Mouse (Mus musculus): ENCODE results near the gene Ap1s1.
A peak's percentile ranks its signal among the peaks of the same experiment; 100 is the strongest.

The Ap1s1 gene

DNA sequence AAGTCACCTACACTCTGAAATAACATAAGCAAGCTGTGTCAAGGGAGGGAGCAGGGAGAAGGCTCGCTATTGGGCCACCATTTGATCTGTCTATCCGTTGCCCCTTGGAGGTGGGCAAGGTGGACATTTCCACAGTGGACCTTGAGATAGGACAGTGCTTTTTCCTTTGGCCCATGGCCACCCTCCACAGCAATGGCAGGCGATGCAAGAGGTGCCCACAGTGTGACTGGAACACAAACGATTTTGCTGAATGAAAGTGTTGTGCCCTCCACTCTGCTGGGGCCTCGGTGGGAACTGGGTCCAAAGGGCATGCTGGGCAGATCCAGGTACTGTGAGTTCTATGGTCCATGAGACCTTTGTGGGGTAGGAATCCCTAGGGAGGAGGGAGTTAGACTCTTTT, 16.7 kb upstream of the Ap1s1 start:
- DNase-seq = no peak

DNA sequence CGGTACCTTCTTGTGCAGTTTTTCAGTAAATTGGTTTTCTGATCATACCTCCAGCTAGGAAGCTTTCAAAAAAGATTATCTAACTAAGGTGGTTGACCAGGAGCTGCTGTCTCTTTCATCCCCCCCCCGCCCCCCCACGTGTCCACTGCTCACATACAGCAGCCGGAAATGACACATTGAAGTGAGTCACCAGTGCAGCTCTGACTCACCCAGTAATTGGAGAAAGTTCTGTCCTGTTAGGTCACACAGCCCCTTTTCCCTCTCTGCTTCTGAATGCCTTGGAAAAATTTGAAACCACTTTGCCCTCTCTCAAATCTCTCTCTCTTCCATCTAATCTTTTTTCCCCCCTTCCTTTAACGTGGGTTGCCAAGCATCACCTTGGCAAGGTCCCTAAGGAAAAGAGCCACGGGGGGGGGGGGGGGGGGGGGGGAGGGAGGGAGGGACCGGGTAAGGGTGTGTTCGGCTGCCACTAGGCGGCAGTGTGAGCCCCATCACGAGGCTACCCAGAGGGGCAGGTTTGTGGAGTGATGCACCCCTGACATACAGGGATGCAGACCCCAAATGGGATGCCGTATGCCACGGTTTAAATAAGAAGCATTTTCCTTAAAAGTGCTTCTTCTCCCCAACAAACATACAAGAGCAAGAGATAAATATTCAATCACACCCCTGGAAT, 16.0 kb upstream of the Ap1s1 start:
- DNase-seq = peak; percentile 52

DNA sequence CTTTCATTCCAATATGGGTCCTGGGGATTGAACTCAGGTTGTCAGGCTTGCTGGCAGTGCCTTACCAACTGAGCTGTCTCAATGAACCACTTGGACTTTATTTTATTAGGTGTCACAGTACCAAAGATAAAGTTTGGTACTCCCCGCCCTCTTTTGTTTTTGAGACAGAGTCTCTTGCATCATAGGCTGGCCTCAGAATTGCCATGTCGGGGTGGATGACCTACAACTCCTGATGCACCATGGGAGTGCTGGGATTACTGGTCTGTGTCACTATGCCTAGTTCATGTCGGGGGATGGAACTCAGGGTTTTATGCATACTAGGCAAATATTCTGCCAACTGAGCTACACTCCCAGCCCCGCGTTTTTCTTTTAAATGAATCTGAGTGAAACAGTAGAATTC, 8.9 kb upstream of the Ap1s1 start:
- DNase-seq = no peak

DNA sequence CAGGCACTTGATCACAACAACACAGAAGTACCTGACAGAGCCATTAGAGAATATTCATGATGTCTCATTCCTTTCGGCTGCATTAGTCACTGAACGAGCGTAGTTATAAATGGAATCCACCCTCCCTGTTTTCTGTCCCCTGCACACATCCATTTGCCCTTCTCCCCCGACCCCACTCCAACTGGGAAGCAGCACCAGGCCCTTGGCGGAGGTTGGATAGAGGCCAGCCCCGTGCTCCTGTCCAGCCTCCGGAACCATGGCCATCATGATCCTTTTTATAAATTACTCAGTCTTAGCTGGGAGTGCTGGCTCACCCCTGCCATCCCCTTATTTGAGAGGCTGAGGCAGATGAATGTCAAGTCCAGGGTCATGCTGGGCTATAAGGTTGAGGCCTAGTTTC, 8.4 kb upstream of the Ap1s1 start:
- DNase-seq = no peak

DNA sequence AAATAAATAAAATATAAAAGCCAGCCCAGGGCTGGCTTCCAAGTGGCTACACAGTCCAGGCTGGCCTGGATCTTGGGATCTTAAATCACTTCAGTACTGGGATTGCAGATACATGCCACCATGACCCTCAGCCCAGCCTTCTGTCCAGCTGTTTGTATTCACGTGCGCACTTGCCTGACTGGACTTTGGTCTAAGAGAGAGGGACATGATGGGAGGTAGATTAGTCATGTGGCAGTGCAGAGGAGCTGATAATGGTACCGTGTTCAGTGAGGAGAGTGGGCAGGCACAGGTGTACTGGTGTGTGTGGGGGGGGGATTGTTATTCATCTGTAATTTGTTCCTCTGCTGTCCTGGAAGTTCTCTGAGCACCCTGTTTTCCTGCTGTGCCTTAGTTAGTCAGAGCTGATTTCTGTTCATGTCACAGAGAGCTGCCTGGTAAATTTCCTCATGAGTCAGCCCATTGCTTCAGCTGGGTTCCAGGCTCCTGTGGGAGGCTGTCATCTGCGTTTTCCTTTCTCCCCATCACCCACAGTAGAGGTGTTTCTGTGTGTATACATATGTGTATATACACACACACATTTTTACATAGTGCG, 6.1 kb upstream of the Ap1s1 start:
- peak; percentile 55 for DNase-seq

DNA sequence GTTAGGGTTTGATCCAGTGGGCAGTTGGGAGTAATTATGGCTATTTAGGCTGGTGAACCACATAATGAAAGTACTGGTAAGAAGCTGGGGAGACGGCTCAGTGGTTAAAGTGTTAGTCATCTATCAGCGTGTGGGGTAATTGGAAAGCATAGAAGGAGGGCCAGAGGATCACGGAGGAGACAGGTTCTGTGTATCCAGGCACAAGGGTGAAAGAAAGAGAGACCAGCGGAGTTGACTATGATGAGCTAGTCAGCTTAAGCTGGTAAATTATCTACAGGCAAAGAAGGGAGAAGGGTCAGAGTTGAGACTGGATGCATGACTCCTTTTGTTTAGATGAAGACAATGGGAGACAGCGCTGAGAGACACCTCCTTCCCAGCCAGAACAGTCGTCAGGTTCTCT, 5.2 kb upstream of the Ap1s1 start:
- peak; percentile 74 for DNase-seq

DNA sequence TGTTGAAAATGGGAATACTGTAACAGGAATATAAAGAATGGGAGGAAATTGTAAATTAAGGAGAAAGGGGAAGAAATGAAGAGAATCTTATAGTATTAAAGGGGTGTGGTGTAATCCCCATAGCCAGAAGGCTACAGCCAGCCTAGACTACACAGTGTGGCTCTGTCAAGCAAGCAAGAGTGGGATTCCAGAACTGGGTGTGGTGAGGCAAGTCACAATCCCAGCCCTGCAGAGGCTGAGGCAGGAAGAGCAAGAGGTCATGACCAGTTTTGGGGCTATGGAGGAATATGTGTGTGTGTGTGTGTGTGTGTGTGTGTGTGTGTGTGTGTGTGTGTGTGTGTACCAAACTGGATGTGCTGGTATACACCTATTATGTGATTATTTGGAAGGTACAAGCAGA, 1.1 kb upstream of the Ap1s1 start:
- DNase-seq = no peak

DNA sequence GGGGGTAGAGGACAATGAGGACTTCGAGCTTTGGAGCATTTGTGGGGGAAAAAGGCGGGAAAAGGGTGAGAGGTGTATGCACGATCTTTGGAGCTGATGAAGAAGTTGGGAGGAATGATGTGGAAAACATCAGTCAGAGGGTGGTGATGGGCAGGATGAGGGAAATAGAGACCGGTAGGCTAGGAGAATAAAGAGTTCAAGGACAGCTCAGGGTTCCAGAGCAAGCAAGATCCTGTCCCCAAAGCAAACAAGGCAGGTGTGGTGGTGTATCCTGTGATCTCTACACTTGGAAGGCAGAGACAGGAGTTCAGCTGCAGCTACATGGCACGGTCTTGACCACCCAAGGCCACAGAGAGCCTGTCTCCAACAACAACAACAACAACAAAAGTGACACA, 386 bp upstream of the Ap1s1 start:
- no peak for DNase-seq

DNA sequence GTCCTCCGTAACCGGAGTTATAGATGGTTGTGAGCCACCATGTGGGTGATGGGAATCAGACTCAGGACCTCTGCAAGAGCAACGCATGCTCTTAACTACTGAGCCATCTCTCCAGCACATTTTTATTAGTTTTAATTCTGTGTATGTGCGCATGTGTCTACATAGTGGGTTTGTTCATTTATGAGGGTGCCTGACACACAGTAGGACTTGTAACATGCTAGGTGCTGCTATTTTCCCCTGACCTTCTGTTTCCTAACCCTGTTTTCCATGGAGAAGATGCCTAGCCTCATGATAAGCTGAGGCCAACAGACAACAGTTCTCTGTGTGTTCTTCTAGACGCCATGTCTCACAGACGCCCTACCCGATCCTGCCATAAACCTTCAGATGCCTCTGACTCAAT, 1.9 kb downstream of the Ap1s1 start:
- DNase-seq = no peak

DNA sequence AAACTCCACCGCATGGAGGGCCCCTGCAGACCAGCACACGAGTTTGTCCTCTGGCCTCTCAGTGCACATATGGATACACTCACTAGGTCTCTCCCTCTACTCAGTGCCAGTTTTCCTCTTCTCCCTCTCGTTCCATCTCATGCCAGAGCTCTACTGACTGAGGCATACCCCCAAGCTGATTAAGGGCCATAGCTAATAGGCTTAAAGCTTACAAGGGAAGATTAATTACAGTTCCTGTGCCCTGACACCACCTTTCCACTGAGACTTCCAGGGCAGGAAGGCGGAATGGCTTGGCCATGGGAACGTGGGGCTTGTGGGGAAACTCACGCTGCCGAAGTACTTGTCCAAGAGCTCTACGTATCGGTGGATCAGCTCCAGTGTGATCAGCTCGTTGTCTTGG, 4.5 kb downstream of the Ap1s1 start:
- DNase-seq = no peak

DNA sequence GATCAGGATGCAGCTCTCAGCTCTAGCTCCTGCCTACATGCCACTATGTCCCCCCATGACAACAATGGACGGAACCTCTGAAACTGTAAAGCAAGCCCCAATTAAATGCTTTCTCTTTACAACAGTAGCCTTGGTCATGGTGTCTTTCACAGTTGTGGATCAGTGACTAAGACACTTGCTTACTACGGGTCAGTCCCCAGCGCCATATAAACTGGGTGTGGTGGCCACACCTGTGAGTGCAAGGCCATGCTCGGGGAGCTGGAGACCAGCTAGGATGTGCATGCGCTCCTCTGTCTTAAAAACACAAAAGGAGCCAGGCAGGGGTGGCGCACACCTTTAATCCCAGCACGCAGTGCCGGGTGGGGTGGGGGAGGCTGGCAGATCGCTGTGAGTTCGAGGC, 6.5 kb downstream of the Ap1s1 start:
- no peak for DNase-seq

DNA sequence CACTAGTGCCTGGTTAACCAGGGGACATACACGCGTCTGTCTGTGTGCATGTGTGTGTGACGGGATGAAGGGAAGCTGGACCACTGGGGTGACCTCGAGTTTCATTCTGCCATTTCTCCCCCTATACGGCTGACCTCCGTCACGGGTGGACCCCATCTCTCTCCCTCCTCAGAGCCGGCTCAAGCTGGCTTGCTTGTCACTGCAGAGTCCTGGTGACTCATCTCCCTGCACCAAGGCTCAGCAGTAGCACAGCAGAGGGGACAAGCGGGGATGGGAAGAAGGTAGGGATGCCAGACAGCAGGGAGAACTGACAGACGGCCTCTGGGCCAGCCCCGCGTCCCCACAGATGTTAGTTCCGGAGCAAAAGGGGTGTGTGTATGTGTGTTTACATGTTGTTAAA, 9.7 kb downstream of the Ap1s1 start:
- no peak for DNase-seq

DNA sequence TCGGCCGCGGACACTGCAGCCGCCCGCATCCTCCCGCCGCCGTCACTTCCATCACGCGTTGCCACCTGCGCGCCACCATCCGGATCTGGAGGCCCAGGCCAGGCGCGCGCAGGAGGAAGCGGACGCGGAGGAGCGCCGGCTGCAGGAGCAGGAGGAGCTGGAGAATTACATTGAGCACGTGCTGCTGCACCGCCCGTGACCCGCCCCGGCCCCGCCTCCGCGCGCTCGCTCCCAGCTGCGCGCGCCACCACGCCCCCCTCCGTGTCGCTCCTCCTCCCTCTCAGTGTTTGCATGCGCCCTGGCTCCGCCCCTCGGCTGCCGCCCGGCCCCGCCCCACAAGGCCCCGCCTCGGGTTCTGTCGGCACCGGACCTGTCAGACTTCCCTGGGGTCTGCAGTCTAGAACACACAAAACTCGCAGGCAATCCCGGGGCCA, 13.3 kb downstream of the Ap1s1 start:
- DNase-seq = peak; percentile 87

DNA sequence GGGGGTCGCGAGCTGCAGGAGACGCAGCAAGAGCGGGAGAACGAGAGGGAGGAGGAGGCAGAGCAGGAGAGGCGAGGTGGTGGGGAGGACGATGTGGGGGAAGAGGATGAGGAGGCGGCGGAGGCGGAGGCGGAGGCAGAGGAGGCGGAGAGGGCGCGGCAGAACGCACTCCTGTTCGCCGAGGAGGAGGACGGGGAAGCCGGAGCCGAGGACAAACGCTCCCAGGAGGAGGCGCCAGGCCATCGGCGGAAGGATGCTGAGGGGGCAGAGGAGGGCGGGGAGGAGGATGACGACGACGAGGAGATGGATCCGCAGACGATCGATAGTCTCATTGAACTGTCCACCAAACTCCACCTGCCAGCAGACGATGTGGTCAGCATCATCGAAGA, 13.9 kb downstream of the Ap1s1 start:
- no peak for DNase-seq

DNA sequence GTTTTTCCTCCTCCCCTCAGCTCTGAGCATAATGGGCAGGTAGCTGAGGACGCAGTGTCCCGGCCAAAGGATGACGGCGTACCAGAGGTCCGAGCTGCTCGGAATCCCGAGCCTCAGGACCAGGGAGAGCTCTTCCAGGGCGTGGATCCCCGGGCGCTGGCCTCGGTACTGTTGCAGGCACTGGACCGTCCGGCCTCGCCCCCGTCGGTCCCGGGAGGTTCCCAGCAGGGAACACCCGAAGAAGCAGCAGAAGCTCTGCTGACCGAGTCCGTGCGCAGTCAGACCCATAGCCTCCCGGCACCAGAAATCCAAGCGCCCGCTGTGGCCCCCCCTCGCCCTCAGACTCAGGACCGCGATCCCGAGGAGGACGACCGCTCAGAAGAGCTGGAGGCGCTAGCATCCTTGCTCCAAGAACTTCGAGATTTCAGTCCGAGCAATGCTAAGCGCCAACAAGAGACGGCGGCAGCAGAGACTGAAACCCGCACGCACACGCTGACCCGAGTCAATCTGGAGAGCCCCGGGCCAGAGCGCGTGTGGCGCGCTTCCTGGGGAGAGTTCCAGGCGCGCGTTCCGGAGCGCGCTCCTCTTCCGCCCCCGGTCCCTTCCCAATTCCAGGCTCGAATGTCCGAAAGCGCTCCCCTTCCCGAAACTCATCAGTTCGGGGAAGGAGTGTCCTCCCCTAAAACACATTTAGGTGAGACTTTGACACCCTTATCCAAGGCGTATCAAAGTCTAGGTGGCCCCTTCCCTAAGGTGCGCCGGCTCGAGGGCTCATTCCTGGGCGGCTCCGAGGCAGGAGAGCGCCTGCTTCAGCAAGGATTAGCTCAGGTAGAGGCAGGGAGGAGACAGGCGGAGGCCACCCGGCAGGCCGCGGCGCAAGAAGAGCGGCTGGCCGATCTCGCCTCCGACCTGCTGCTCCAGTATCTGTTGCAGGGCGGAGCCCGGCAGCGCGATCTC, 14.6 kb downstream of the Ap1s1 start:
- no peak for DNase-seq

DNA sequence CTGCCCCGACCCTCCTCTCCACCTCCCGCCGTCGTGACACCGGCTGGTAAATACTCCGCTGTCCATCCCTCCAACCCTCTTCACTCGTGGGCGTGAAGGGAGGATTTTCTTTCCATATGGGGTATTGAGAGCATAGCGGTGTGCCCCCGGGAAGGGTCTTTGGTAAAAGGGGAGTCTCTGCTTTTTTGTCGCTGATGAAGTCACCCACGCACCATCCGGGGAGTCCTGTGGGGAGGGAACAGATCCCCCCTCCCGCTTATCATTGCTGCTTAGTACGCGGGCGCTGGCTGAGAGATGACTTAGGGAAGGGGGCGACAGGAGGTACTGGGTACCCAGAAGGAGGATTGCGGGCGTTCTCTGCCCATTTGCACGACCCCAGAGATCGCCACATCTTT, 15.5 kb downstream of the Ap1s1 start:
- no peak for DNase-seq

DNA sequence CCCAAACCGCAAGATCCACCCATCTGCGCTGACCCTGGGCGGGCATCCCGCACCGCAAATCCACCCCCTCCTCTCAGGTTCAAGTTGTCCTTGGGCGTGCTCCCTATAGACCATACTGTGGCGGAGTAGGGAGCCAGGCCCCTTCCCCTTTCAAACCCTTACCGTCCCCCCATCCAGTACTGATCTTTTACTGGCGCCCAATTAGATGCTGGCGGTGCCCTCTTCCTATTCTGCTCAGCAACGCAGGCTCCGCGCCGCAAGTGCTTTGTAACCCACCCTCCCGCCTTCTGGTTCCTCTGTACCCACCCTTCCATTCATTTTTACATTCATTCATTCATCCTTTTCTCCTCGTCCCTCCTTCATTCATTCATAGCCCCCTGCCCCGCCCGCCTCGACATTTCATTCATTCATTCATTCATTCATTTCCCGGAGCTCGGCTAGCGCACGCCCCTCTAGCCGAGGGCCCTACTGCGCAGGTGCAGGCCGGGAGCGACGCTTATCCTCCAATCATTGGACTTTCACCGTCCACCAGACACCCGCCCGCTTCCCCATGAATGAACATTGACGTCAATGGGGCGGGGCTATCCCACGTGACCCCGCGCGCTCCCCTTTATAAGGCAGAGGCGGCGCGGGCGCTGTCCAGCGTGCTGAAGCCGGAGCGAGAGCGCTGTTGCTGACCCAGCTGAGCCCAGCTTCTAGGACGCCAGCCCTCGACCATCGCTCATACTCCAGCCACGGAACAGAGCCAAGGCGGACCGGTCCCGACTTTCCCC, 16.1 kb downstream of the Ap1s1 start:
- peak; percentile 97 for DNase-seq

DNA sequence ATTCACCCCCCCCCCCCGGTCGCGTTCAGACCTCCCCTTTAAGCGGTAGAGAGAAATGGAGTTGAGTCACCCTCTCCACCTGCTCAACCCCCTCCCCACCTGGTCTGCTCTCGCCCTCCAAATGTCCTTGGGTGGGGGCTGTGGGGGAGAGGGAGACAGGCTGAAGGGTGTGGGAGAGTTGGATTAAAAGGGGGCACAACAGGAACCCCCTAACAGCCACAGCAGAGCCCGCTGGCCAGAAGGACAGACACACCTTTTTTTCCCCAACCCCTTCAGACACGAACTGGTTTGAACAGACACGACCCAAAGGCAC, 16.7 kb downstream of the Ap1s1 start:
- DNase-seq = no peak

DNA sequence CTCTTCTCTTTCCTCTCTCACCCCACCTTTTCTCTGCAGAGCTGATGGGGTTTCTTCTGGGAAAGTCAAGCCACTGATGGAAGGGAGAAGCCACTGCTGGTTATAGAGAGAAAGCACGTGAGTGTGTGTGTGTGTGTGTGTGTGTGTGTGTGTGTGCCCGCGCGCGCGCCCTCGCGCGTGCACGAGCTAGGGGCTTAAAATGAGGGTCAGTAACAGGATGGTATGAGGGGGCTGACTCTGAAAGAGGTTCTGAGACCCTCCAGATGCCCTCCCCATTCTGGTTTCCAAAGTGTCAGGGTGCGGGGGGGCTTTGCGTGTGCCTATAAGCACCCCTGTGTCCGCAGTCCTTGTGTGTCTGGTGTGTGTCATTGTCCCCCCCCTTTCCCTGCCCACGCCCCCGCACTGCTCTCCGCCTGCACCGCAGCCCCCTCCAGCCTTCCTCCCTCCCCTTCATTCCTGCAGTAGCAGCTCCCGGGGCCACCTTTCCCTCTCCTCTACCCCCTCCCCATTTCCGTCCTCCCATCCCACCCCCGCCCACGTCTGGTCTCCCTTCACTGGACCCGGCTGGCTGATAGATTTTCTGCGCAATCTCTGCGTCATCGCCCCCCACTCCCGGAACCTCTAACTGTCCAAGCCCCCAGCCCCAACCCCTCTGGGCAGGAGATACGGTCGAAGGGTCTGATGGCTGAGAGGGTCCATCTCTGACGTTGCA, 17.2 kb downstream of the Ap1s1 start:
- no peak for DNase-seq

DNA sequence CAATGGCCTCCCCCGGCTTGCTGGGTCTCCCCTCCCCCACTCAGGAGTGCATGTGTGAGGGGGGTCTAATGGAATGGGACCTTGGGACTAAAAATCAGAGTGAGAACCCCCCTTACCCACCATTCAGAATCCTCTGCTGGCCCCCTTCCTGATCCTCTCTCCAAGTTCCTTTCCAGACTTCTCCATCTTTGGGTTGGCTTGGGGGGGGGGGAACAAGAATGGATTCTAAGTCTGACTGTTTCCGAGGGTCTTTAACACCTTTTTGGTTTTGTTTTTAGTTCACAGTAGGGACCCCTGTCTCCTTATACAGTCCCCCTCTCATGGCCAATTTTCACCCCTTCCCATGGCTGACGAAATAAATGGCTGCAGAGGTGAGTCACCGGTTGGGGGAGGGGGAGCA, 19.8 kb downstream of the Ap1s1 start, which contains the start of gene Vgf:
Vgf (plus strand) TSS at position 301 of the 400 bp plus-strand sequence.
- no peak for DNase-seq

DNA sequence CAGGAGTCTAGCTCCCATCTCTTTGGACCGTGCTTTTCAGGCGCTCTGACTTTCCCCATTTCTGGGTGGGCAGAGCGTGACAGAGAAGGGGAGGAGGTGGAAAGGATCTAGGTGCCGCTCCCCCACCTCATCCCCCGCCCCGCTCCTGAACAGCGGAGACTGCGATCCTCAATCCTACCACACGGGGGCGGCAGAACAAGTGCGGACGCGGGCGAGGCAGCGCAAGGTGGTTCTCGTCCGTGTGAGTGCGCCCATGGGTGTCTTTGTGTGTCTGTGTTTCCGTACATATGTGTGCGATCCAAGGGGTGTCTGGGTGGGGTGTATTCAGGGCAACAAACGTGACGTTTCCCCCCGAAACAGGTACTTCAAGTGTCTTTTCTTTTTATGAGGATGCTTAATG, 20.8 kb downstream of the Ap1s1 start:
- DNase-seq = peak; percentile 70

DNA sequence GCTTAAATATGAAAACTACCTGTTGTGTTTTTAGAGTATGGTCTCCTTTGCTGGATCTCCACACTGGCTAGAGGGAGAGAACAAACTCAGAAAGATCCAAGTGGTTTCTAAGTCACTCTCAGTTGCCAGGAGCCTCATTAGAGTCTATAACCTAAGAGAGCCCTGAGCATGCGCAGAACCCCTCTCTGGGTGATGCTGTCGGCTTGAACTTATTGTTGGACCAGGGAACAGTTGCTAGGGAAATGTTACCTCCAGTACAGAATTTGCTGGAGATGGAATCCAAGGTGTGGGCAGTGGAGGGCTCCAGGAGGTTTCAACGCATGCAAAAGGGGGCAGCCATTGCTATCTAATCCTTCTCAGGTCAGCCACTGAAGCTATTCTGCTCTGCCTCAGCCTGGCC, 21.6 kb downstream of the Ap1s1 start:
- no peak for DNase-seq

DNA sequence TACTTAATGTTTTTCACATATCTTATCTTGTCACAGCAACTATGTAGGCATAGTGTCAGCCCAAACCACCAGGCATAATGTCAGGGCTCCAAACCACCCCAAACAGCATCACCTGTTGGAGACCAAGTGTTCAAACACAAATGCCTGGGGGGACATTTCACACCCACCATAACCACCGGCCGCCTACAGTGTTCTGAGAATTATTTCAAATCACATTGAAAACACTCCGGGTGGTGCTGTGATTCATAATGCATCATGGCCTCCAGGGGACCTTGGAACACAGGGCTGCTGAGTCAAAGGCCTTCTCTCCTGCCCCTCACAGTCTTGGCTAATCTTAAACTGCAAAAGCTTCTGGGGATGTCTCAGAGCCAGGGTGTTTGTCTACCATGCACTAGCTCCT, 30.0 kb downstream of the Ap1s1 start:
- DNase-seq = no peak
